Mouse (Mus musculus) neutrophil, adult 5-6 weeks (primary cell): Measurements from ENCODE around the gene Ppm1h. TPM values are rescaled to one million over a fixed set of nuclear protein-coding genes. Genes with fewer than 3 reads are reported as not detected.

Experiments used
- total RNA-seq: library from RNA; stranded (forward); fragments of 200-1000 nt; gene quantifications from 2 replicates; pipeline ENCODE4 v1.2.3, GENCODE M21; 2017

Ppm1h gene
- total RNA-seq, 1 experiment from 2014 or later, result 28.0 TPM

Other genes with a start within 250 kb of the Ppm1h start
- gene Avpr1a, start 230.3 kb upstream of the Ppm1h start, total RNA-seq, result not detected in 2 replicates